Mouse (Mus musculus) stomach, embryonic 15.5 days (tissue): ENCODE results near the gene Rgl2. TPM values are rescaled to one million over a fixed set of nuclear protein-coding genes. Genes with fewer than 3 reads are reported as not detected.
A peak's percentile ranks its signal among the peaks of the same experiment; 100 is the strongest.
"Not testable (repeated sequence)": the region's sequence is repeated elsewhere in the genome, so short reads cannot be mapped to it uniquely, and the experiment has no call there.

ENCODE experiments used
- ATAC-seq: fragments of 200-750 bp; cut with Nextera tagmentation; 2 replicates; pipeline ENCODE4 v1.8.0; 2017; ENCODE audit warnings: low read depth, moderate number of reproducible peaks, moderate TSS enrichment; ENCODE audit not compliant: insufficient read depth, low FRiP score
- H3K27ac ChIP-seq: fragments of 300-500 bp; sonication (generic); 2 replicates; pipeline ENCODE4 v1.5.1; 2015; ENCODE audit warnings: mild to moderate bottlenecking, inconsistent platforms
- H3K27me3 ChIP-seq: fragments of 300-500 bp; sonication (generic); replicated peaks from 2 replicates; pipeline ENCODE4 v1.6.1; 2015; ENCODE audit warnings: inconsistent platforms
- H3K36me3 ChIP-seq: fragments of 300-500 bp; sonication (generic); 2 replicates; pipeline ENCODE4 v1.6.1; 2015; ENCODE audit warnings: inconsistent platforms
- H3K4me1 ChIP-seq: fragments of 300-500 bp; sonication (generic); 2 replicates; pipeline ENCODE4 v1.6.1; 2015; ENCODE audit warnings: inconsistent platforms
- H3K4me2 ChIP-seq: fragments of 300-500 bp; sonication (generic); 2 replicates; pipeline ENCODE4 v1.6.1; 2015; ENCODE audit warnings: mild to moderate bottlenecking, inconsistent platforms
- H3K4me3 ChIP-seq: fragments of 300-500 bp; sonication (generic); replicated peaks from 2 replicates; pipeline ENCODE4 v1.5.1; 2015; ENCODE audit warnings: inconsistent platforms
- H3K9ac ChIP-seq: fragments of 300-500 bp; sonication (generic); 2 replicates; pipeline ENCODE4 v1.6.1; 2015; ENCODE audit warnings: inconsistent platforms
- H3K9me3 ChIP-seq: fragments of 300-500 bp; sonication (generic); 2 replicates; pipeline ENCODE4 v1.6.1; 2016; ENCODE audit warnings: inconsistent platforms
- WGBS: fragments of 180-500 bp; shearing (Covaris S2); methylation state at CpG from one replicate; pipeline ENCODE4 v1.1.7; 2015; 5-methylcytosine and 5-hydroxymethylcytosine counted together
- polyA plus RNA-seq: library from polyadenylated mRNA; unstranded; fragments of >200 nt; fragmentation: Nextera tagmentation; extraction: Ambion mirVana; gene quantifications from 2 replicates; pipeline ENCODE4 v1.2.1, GENCODE M21; 2015

The Rgl2 gene
- 38.5 and 43.6 TPM in 2 replicates for polyA plus RNA-seq

DNA sequence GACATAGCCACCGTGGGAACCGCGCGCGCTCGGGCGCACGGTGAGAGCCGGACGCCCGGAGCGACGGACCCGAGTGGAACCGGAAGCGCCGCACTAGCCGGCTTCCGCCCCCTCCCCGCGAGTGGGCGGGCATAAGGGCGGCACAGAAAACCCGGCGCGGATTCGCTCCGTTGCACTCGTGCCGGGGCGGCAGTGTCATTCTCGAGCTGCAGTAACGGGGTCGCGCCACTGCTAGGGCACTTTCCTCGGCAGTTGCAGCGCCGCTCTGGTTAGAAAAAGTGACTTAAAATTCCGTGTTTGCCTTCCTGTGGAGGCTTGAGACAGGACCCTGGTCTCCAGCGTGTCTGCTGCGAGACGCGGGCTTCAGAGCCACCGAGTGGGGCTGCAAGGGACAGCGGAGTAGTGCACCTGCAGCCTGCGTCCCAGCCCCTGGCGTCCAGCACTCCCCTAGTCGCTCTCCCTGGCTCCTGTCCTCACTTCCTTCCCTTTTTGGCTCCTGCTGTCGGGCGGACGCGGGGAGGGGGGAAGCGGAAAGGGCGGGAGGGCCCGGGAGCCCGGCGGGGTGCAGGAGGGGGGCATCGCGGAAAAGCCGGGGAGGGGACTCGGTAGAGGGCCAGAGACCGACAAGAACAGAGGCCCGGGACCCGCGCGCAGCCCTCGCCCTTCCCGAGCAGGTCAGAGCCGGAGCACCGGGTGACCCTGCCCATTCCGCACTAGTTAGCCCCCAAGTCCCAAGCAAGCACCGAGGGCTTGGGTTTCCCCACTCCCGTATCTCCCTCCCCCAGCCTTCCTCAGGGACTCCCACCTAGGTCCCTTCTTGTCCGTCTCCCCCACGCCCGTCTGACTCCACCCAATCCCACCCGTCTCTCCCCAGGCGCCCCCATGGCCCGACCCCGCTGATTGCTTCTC is at the start of gene Rgl2:
Gene Rgl2 (plus strand): TSS at position 173 of the 909 bp plus-strand sequence.
- under 1% methylated on average over 75 of the region's 80 CpGs for WGBS
- H3K9ac ChIP-seq, result peak within 1 kb of the TSS; percentile 68
- ATAC-seq, result peak; percentile 83
- peaks cover 17% of the 10 kb centered on the region for H3K4me1 ChIP-seq
- peak within 1 kb of the TSS; percentile 98 for H3K27ac ChIP-seq
- no peaks in the 10 kb centered on the region; the same call in 1 of the 2 replicates for H3K36me3 ChIP-seq
- H3K9me3 ChIP-seq, result no peaks in the 10 kb centered on the region
- no peaks in the 10 kb centered on the region for H3K27me3 ChIP-seq
- peak within 1 kb of the TSS; percentile 95 for H3K4me2 ChIP-seq
- peak within 1 kb of the TSS; percentile 81 for H3K4me3 ChIP-seq

GRCm38 (mm10) chr17:33884320-33884719 is 45.0 kb upstream of the Rgl2 start:
- peaks cover 16% of the 10 kb centered on the region for H3K36me3 ChIP-seq
- H3K27me3 ChIP-seq, H3K4me3 ChIP-seq, H3K4me2 ChIP-seq, H3K9me3 ChIP-seq, ATAC-seq, H3K4me1 ChIP-seq, H3K27ac ChIP-seq, H3K9ac ChIP-seq: not testable (repeated sequence)
- WGBS, result 95% methylated on average over 8 of the region's 11 CpGs

DNA sequence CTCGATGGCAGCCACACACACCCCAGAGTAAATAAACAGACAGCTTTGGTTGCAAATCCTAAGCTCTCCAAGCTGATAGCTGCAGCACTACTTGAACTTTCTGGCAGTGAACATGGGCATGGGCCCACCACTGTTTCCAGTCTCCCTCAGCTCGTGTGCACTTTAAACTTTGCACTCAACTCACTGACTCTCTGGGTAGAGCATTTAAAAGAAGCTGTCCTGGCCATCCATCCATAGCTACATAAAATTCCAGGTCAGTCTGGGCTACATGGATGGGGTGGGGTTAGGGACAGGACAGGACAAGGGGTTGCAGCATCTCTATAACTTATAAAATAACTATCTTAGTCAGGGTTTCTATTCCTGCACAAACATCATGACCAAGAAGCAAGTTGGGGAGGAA is 41.5 kb upstream of the Rgl2 start:
- H3K27me3 ChIP-seq, H3K9ac ChIP-seq, H3K36me3 ChIP-seq, H3K9me3 ChIP-seq, H3K4me3 ChIP-seq, ATAC-seq, H3K27ac ChIP-seq, H3K4me1 ChIP-seq, H3K4me2 ChIP-seq: not testable (repeated sequence)
- WGBS, result 31% methylated on average over 2 of the region's 2 CpGs

- H3K4me2 ChIP-seq, result peak overlapping the region; percentile 23; the same call in 1 of the 2 replicates
- H3K36me3 ChIP-seq, H3K4me3 ChIP-seq, H3K9ac ChIP-seq, H3K9me3 ChIP-seq, H3K4me1 ChIP-seq, H3K27me3 ChIP-seq, ATAC-seq, H3K27ac ChIP-seq: not testable (repeated sequence)
Observed at GRCm38 (mm10) chr17:33888230-33888629, 41.1 kb upstream of the Rgl2 start.

DNA sequence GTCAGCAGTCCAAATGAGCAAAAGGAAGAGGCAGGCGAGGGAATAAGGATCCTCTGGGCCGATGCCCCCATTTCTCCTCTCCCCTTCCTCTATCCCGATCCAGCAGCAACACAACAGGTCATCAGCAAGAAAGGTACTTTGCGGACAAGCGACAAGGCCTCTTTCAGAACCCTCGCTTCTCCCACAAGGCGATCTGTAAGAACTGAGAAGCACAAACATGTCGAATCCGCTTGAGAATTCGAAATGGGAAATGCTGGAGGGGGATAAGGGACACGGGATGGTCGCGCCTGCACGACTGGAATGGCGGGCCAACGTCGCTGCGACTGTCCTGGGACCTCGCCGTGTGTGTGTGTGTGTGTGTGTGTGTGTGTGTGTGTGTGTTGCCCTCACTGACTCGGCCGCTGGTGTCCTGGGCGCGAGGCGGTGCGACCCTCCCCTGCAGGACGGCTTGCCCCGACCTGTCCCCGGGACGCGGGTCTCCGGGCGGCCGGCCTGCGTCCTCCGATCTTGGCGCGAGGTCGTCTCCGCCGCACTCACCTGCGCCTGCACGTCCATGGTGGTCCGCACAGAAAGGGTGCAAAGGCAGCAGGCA is 39.3 kb upstream of the Rgl2 start:
- H3K4me1 ChIP-seq, H3K27me3 ChIP-seq, H3K36me3 ChIP-seq, H3K9me3 ChIP-seq: not testable (repeated sequence)
- peak; percentile 4; the same call in 1 of the 2 replicates for ATAC-seq
- under 1% methylated on average over 44 of the region's 44 CpGs for WGBS
- peak overlapping the region; percentile 62 for H3K4me2 ChIP-seq
- peak overlapping the region; percentile 67 for H3K4me3 ChIP-seq
- H3K9ac ChIP-seq, result peak overlapping the region; percentile 54
- H3K27ac ChIP-seq, result peak overlapping the region; percentile 28; the same call in 1 of the 2 replicates

GRCm38 (mm10) chr17:33890533-33891059 is 38.7 kb upstream of the Rgl2 start, which contains the start of gene Kifc1:
Gene Kifc1, minus strand, starts transcription at chr17:33890661.
- Histone ChIP-seq H3K27me3 (no peaks in the 10 kb centered on the region), H3K9me3 (no peaks in the 10 kb centered on the region), H3K4me2 (peak within 1 kb of the TSS; percentile 62), H3K36me3 (peaks cover 6% of the 10 kb centered on the region; the same call in 1 of the 2 replicates), H3K4me3 (peak within 1 kb of the TSS; percentile 67), H3K27ac (peak within 1 kb of the TSS; percentile 28; the same call in 1 of the 2 replicates), H3K9ac (peak within 1 kb of the TSS; percentile 54), H3K4me1 (peaks cover 8% of the 10 kb centered on the region; the same call in 1 of the 2 replicates)
- WGBS, result under 1% methylated on average over 49 of the region's 49 CpGs
- peak; percentile 99 for ATAC-seq

- Histone ChIP-seq H3K9ac (no peak overlapping the region), H3K4me3 (no peak overlapping the region), H3K4me1 (peaks cover 8% of the 10 kb centered on the region; the same call in 1 of the 2 replicates), H3K9me3 (no peaks in the 10 kb centered on the region), H3K27ac (no peak overlapping the region), H3K4me2 (no peak overlapping the region), H3K27me3 (no peaks in the 10 kb centered on the region), H3K36me3 (no peaks in the 10 kb centered on the region)
- no peak for ATAC-seq
- WGBS, result 69% methylated on average over 2 of the region's 2 CpGs
Observed at GRCm38 (mm10) chr17:33891357-33891756, 38.0 kb upstream of the Rgl2 start.

DNA sequence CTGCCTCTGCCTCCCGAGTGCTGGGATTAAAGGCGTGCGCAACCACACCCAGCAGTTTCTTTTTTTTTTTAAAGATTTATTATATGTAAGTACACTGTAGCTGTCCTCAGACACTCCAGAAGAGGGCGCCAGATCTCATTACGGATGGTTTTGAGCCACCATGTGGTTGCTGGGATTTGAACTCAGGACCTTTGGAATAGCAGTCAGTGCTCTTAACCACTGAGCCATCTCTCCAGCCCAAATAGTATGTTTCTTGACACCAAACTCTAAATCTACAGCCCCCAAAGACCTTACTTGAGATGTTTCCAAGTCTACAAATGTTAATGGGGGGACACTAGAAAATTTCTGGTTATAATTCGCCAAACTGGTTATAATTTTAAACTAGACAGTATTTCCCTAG is 37.5 kb upstream of the Rgl2 start:
- not testable (repeated sequence) for H3K4me1 ChIP-seq, H3K36me3 ChIP-seq, H3K9ac ChIP-seq, H3K4me2 ChIP-seq, H3K27ac ChIP-seq, H3K27me3 ChIP-seq, H3K9me3 ChIP-seq, H3K4me3 ChIP-seq, ATAC-seq
- 68% methylated on average over 6 of the region's 6 CpGs for WGBS

DNA sequence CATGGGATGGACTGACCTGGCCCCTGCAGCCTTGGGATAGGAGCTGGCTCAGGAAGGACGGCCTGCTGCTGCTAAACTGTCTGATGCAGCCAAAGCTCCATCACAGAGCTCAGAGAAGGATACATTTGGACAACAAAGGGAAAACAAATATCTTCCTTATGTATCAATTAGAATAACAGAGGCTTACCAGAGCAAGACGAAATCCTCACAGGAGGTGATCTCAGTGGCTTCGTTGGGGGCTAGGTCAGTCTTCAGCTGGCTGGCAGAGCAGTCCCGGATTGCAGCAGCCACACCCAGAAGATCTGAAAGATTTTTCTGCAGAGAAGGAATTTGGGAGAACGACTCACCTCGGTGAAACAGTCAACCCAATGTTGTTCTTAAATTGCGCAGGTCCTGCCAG is 36.9 kb upstream of the Rgl2 start:
- H3K9ac ChIP-seq, result no peak overlapping the region
- no peak overlapping the region for H3K4me3 ChIP-seq
- WGBS, result 21% methylated on average over 7 of the region's 7 CpGs
- H3K9me3 ChIP-seq, result no peaks in the 10 kb centered on the region
- peaks cover 8% of the 10 kb centered on the region; the same call in 1 of the 2 replicates for H3K4me1 ChIP-seq
- no peak overlapping the region; the same call in 1 of the 2 replicates for H3K27ac ChIP-seq
- H3K36me3 ChIP-seq, result no peaks in the 10 kb centered on the region
- no peak for ATAC-seq
- H3K4me2 ChIP-seq, result no peak overlapping the region
- no peaks in the 10 kb centered on the region for H3K27me3 ChIP-seq

- not testable (repeated sequence) for H3K36me3 ChIP-seq, ATAC-seq, H3K9ac ChIP-seq, H3K4me1 ChIP-seq, H3K27ac ChIP-seq, H3K4me2 ChIP-seq, H3K9me3 ChIP-seq, H3K4me3 ChIP-seq, H3K27me3 ChIP-seq
- WGBS, result 67% methylated on average over 4 of the region's 4 CpGs
Observed at GRCm38 (mm10) chr17:33893011-33893410, 36.3 kb upstream of the Rgl2 start.

DNA sequence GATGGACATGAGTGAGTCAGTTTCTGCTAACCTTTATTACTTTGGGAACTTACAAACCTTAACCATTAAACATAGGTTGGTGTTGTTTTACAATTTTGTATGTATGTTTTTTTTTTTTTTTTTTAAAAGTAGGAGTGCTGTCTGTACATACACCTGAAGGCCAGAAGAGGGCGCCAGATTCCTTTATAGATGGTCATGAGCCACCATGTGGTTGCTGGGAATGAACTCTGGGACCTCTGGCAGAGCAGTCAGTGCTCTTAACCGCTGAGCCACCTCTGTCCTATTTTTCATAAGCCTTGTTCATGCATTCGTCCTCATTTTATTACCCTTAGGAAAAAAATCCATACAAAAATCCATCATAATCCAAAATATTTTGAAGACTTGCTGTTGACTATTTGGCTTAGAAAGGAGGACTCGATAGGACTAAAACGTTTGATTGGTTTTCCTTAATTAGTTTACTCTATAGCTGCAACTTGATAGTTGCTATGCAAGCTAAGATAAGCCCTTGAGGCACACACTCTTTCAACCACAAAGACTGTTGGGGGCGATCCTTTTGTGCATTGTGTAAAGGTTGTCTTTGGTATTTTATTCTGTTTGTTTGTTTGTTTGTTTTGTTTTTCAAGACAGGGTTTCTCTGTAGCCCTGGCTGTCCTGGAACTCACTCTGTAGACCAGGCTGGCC is 32.1 kb upstream of the Rgl2 start:
- H3K9me3 ChIP-seq, result no peaks in the 10 kb centered on the region
- no peaks in the 10 kb centered on the region for H3K27me3 ChIP-seq
- no peak overlapping the region for H3K4me3 ChIP-seq
- H3K27ac ChIP-seq, result no peak overlapping the region
- H3K4me2 ChIP-seq, result no peak overlapping the region
- no peak for ATAC-seq
- no peaks in the 10 kb centered on the region for H3K4me1 ChIP-seq
- no peaks in the 10 kb centered on the region for H3K36me3 ChIP-seq
- no peak overlapping the region for H3K9ac ChIP-seq
- WGBS, result 36% methylated on average over 6 of the region's 6 CpGs
